Mouse (Mus musculus): ENCODE measurements at regions not wholly inside any gene's neighbourhood (a gene's known extent, or its start where the extent isn't known, plus 50 kb on each side); places are given as distances from the start of the nearest gene placed in this dataset.

DNA sequence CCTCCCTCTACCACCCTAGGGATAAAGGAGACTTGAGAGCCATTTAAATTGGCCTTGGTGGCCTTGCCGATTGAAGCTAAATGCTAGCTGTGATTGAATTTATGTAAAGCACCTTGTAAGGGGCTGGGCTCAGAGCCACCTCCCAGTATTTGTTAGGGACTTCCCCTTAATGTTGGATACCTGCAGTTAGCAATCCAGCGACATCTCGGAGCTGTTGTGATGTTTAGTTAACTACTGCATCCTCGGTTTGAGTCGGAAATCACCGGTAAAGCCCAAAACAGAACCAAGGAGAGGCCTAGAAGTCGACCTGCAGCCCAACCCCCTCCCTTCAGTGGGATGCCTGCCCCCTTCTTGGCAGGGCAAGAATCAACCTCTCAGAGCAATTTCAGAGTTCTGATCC lies 236.3 kb downstream of the Cd83 start:
- in situ Hi-C loops (cut with MboI; ENCODE audit: unreplicated experiment in 2 of 2): no loop called here

DNA sequence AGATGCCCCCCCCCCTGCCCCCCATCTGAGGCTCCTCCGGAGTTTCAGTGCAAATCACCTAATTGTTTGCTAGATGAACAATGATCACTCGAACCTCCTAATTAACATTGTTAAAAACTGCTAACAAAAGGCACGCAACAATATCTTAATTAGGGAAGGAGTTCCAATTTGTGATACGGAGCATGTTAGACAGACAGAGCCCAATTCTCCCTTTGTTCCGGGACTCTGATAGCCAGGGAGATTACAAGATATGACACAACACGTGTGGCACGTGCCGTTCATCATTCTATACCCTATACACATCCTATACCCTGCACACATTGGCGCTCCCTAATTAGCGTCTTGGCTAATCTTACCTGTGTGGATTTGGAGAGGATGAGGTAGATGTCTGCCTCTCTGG lies 237.5 kb downstream of the Cd83 start:
- in situ Hi-C loops (cut with MboI; ENCODE audit: unreplicated experiment in 2 of 2): no loop called here

DNA sequence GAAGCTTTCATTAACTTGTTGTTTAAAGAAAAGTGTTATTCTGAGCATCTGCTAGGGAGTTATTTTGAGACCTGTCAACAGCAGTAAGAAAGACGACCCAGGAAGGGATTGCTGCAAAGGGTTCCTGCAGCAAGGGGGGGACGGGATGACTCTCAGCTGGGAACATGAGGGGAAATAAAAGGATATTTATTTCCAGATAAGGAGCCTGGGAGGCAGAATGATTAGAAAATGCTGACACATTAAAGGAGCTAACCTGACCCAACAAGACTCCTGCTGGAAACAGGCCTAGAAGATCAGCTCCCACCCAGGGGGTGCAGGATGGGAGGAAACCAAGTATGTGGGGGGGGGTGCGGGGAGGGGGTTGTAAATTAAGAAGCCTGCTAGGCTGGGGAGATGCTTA lies 240.0 kb downstream of the Cd83 start:
- in situ Hi-C loops (cut with MboI; ENCODE audit: unreplicated experiment in 2 of 2): no loop called here

DNA sequence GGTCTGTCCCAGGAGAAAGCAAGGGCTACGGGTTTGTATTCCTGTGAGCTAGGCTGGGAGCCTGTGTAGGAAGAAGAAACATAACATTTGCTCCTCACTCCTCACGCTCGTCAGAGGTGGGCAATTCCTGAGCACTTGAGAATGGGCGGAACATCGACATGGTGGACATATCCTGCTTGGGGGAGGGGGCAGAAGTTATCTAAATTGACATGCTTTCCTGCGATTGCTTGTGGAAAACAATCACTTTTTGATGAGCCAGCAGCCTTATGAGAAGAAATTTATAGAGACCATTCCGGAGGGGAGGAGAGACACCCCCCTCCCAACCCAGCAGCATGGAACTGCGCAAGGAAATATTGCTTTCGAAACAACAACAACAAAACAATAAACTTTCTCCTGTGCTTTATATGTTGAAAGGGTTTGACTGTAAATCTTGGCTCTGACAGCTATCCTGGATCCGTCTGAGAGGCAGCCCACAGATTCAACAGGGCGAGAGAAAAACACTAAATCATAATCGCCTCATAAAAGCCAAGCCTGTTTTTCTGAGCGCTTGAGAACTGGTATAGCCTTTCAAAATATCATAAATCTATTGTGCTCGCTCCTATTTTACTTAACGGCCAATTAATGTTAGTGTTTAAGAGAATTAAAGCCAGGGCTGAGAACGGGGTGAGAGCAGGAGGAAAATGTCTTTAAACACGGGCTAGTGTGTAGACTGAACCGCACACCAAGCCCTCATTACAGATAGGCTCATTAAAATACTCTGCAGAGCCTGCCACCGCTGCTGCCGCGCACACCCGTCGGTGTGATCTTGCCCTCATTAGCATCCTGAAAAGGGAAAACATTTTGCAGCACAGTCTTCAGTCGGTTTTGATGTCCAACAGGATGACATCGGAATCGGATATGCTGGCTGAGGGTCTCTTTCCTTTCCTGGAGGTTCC lies 242.0 kb downstream of the Cd83 start:
- in situ Hi-C loops (cut with MboI; ENCODE audit: unreplicated experiment in 2 of 2): no loop called here

DNA sequence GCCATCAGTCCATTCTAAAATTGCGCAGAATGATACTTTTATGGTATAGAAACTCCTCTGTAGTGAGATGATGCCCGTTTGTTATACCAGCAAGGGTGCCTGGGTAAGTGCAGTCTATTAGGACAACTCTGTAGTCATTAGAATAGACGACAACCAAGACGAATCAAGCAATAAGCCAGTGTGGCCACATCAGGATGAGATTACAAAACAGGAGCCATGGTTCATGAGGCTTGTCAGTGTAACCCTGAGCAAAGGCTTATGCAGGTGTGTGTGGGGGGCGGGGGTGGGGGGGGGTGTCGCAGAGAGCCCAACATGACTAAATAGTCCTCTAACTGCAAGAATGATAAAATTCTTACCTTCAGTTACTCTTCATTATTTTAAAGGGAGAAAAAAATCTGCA lies 243.5 kb downstream of the Cd83 start:
- in situ Hi-C loops (cut with MboI; ENCODE audit: unreplicated experiment in 2 of 2): no loop called here

DNA sequence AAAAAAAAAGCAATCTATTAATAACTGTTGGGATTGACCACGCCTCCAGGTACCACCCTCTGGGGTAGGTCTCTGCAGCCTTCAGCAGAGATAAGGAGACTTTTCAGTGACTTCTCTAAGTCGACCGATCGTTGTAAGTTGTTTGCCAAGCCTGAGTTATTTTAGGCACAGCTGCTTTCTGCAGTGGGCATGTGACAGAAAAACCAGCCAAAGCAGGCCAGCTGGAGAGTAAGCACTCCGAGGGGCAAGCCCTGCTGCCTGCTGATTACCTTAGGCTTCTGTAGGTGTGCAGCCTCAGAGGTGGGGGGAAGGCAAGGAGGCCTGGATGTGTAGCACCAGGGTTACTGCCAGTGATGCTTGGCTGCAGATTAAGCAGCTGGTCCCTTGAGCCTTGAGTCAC lies 246.0 kb downstream of the Cd83 start:
- in situ Hi-C loops (cut with MboI; ENCODE audit: unreplicated experiment in 2 of 2): no loop called here

DNA sequence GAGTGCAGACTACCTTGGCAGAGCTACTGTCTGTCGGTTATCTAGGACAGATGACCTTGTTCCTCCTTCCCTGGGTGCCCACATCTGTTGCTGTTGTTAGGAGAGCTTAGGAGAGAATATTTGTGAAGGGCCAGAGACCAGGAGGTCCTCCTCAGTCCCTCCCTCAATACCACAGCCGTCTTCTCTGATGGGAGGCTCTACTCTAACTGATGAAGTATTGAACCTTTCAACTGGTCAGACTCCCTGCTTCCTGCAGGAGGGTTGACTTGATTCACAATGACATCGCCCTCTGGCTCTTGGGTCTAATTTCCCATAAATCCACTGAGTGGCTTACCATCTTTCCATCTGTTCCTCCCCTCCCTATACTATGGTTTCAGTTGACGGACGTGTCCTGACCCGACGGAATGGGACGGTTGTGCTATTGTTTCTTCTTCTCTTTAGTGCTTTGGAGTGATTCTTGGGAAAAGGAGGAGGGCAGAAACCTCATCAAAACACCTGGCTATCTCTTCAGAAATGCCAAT lies 253.3 kb downstream of the Cd83 start:
- in situ Hi-C loops (cut with MboI; ENCODE audit: unreplicated experiment in 2 of 2): no loop called here

DNA sequence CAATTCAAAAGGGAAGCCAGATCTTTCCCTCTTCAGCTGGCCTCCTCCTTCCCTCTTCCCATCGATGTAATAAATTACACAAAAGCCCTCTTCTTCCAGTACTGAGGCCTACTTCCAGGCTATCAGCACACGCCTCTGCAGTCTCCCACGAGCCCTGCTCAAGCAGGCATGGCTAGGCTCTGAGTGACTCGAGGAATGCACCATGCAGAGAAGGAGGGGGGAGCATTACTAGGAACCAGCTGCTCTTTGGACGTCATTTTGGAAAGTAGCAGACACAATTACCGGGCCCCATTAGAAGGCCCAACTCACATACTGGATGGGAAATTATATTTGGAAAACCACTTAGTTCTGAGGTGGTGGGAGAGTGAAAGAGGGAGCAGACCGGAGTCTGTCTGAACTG lies 253.7 kb downstream of the Cd83 start:
- in situ Hi-C loops (cut with MboI; ENCODE audit: unreplicated experiment in 2 of 2): no loop called here

DNA sequence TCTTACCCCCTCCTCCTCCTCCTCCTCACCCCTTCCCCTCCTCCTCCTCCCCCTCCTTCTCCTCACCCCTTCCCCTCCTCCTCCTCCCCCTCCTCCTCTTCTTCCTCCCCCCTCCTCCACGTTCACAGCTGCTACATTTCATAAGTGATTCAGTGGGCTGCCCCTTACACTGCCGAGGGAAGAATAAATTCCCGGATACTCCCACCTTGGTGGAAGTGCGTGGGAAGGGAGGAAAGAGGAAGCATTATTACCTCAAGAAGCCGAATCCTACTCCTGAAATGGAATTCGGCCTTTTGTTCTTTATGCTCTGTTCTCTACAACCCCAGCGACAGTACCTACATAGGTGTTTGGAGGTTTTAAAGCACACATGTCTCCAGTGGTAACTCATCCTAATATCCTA lies 256.1 kb downstream of the Cd83 start:
- in situ Hi-C loops (cut with MboI; ENCODE audit: unreplicated experiment in 2 of 2): no loop called here

DNA sequence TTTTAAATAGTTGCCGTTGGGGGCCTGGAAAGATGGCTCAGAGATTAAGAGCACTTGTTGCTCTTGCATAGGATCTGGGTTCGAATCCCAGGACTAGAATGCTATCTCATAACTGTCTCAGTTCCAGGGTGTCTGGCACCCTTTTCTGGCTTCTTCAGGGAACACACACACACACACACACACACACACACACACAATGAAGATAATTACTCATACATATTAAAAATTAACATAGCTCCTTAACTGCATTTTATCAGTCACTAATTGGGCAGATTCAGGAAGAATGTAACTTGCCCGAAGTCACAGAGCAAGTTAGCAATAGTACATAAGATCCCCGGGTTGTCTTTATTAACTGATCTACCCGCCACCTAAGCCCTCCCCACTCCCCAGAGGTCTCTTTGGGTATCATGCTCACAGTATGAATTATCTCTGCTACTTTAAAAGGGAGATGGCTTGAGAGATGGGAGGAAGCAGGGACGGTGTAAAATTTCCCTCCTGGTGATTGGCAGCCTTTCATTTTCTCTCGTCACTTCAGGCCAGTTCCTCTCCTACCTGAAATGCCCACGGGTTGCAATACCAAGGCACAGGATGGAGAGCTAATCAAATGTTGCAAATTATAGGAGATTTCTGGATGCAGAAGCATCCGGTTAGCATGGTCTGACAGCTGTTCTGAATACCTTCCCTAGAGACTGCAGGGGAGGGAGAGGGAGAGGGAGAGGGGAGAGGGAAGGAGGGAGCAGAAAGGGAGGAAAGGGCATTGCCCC lies 258.3 kb downstream of the Cd83 start:
- in situ Hi-C loops (cut with MboI; ENCODE audit: unreplicated experiment in 2 of 2): no loop called here

DNA sequence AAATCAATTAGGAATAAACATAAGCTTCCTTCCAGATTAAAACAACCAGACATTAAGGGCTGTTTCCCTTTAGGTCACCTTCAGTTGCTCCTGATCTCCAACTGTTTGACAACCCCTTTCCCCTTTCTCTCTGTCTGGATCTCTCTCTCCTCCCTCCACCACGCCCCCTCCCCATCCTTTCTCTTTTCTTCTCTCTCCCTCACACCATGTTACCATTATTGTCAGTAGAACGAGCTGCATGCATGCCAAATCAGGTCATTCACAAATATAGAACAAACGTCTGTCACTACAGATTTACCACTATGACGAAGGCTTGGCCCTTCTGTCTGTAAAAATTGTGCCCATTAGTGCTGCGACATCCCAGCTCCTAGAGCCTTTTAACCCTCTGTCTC lies 258.9 kb downstream of the Cd83 start:
- in situ Hi-C loops (cut with MboI; ENCODE audit: unreplicated experiment in 2 of 2): no loop called here

DNA sequence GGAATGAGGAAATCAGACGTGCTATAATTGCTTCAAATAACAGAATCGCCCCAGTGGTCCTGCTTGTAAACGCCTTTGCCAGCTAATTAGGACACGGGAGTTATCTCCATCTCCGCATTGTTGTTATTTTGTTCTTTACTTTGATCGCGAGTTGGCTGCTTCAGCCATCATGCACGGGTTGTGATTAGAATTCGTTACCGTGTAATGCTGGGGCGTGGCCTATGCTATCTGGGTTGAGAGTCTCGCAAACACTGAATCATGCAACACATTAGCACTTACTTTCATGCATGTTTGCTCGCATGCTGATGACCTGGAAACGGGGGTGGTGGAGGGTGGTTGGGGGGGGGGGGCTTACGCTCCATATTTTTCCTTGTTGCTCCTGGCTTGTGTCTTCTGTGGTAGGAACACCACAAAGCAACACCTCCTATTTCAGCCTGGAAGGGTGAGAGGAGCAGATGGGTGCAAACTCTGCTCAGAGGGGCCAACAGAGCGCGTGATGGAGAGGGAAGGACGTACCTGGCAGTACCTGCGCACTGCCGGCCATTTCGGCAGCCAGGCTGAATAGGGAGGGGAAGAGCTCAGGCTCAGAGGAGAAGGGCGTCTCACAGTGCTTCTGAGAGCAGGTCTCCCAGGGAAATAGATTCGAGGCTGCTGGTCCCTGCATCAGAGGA lies 260.1 kb downstream of the Cd83 start:
- in situ Hi-C loops (cut with MboI; ENCODE audit: unreplicated experiment in 2 of 2): no loop called here

DNA sequence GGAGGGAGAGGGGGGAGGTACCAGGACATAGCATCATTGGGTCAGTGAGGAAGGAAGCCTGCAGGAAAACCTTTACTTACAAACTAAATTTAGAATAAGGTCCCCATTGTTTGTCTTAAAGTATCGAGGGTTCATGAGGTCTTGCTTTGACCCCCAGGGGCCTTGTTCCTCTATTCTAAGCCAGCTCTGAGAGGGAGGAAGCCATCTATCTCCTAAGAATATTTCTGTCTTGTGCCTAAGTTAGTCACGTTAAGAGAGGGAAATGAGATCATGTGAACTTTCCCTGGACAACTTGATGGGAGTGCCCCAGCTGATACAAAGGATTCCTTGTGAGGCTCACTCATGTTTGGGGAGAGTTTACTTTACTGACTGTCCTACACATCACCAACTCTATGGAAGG lies 261.9 kb downstream of the Cd83 start:
- in situ Hi-C loops (cut with MboI; ENCODE audit: unreplicated experiment in 2 of 2): no loop called here

DNA sequence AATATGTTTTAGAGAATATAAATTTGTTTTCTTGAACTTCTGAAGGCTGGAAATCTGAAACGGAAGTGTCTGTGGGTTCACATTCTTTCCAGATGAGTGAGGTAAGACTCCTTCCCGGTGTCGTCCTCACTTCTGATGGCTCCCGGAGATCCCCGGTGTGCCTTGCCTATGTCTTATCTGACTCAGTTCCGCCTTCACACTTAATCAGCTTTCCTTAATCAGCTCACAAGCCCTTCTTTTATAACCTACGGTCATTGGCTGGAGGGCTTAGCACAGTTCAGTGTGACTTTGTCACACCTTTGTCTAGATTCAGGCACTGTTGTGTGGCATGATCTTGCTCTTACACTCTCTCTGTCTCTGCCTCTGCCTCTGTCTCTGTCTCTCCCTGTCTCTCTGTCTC lies 269.6 kb downstream of the Cd83 start:
- in situ Hi-C loops (cut with MboI; ENCODE audit: unreplicated experiment in 2 of 2): loop anchor here (25.0 kb wide), 3 partner anchors 658 to 933 kb away; no protein-coding TSS in a partner anchor

DNA sequence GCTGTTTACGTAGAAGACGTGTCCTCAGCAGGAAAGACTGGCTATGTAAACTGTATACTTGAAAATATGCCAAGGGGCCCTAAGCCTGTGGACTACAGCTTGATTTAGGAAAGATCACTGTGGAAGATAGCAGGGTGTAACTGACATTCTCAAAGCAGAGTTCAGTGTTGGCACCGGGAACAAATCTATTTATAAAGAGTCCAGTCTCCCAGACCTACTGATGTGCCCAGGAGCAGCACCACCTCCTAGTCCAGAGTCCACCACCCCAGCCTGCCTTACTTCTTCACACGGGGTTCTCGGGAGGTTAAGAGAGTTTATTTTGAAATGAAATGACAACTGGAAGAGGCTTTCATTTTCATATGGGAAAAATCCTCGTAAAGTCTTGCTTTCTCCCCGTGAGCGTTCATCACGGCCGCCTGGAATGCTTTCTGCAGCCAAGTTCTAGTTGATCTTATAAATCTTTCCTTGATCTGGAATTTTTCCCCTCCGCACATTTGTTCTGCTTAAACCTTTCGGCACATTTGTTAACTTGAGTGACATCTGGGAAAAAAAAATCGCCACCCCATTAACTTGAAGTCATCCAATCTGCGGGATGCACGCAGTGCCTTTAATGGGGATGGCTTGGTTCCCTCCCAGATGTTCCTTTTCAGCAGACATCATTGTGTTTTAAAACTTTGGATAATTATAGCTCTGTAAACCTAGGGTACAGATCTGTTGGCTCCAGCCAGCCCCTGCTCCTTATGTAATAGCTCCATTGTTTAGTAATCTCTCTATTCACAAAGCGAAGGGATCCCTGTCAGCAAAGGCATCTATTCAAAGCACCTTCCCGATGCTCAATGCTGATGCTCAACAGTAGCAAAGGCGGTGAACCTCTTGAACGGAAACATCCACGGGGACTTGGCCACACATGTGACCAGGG lies 271.3 kb downstream of the Cd83 start:
- in situ Hi-C loops (cut with MboI; ENCODE audit: unreplicated experiment in 2 of 2): loop anchor here (25.0 kb wide), 3 partner anchors 656 to 931 kb away; no protein-coding TSS in a partner anchor

DNA sequence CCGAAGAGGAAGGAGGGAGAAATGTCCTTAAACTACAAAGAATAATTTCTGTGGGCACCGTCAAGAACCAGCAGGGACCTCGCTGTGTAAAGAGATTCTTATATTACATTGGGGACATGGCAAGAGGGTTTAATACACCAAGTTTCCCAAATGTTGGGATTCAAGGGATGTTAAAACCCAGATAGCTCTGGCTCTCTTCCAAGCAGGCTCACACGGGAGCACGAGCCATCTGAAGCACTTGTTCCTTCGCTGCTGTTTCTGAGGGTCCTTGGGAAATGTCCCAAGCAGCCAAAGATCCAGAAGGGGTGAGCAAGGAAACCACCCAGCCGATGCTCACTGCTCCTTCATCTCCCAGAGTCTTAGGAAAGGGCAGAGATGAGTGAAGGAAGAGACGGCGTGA lies 272.1 kb downstream of the Cd83 start:
- in situ Hi-C loops (cut with MboI; ENCODE audit: unreplicated experiment in 2 of 2): loop anchor here (25.0 kb wide), 3 partner anchors 656 to 931 kb away; no protein-coding TSS in a partner anchor

DNA sequence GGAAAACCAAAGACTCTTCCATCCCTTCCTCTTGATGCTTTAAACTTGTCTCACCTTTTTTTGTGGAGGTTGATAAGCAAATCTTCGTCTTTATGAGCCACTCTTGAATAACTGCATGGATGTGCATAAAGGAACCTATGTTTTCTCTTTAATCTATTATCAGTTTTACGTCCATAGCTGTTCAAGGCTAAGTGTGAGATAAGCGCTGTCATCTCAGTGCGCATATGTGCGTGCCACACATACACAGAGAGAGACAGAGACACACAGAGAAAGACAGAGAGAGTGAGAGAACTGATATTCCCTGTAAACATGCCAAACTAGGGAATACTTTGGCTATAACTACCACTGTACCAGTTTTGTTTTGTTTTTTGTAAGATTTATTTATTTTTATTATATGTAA lies 273.0 kb downstream of the Cd83 start:
- in situ Hi-C loops (cut with MboI; ENCODE audit: unreplicated experiment in 2 of 2): loop anchor here (25.0 kb wide), 3 partner anchors 655 to 930 kb away; no protein-coding TSS in a partner anchor

DNA sequence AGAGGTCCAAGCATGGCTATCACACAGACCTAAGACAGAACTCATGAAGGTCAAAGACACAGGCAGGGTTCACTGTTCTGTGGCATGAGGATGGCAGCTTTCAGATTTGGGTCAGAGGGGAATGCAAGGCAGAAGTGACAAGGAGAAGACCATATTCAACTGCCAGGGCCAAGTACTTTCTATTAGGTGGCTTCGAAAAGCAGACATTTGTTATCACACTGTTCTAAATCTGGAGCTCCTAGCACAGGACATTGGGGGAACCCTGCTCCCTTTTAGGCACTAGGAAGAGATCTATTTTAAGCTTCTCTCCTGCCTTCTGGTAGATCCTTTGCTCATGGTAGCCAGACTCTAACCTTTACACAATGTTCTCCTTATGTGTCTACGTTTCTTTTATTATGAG lies 273.7 kb downstream of the Cd83 start:
- in situ Hi-C loops (cut with MboI; ENCODE audit: unreplicated experiment in 2 of 2): loop anchor here (25.0 kb wide), 3 partner anchors 654 to 929 kb away; no protein-coding TSS in a partner anchor

DNA sequence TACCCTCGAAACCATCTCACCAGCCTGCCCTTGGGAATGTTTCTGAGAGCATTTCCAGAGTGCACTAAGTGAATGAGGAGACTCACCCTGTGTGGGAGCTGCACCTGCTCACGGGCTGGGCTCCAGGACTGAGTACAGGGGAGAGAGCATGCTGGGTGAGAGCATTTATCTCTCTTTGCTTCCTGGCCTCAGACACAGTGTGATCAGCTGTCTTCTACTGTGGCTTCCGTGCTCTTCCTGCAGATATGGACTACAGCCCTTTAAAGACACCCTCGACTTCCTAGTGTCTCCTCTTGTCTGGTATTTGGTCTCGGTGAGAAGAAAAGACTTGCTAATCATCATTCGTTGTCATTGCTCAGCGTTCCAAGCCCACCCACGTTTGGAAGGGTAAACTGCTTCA lies 274.9 kb downstream of the Cd83 start:
- in situ Hi-C loops (cut with MboI; ENCODE audit: unreplicated experiment in 2 of 2): loop anchor here (25.0 kb wide), 3 partner anchors 653 to 928 kb away; no protein-coding TSS in a partner anchor

DNA sequence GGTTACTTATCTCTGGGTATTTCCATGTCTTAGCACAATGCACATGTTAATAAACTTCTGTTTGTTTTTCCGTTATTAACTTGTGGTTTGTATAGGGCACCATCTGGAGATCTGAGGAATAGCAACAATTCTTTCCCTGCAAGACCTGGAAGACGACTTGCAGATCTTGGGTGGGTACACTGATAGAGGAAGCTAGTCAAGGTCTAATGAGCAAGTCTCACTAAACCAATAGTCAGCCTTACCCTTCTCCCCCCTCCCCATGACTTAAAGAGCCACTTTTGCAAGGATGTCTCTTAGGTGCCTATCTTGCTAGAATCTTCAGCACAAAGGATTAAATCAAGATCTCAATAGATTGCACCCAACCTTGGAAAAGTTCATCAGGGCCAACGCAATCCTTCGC lies 276.7 kb downstream of the Cd83 start:
- in situ Hi-C loops (cut with MboI; ENCODE audit: unreplicated experiment in 2 of 2): loop anchor here (5.0 to 25.0 kb wide), 6 partner anchors 99 to 926 kb away; no protein-coding TSS in a partner anchor
